Mouse (Mus musculus) embryo, embryonic 9.5 days (tissue): Measurements from ENCODE around the gene Peli1.

ENCODE experiments used
- DNase-seq: peaks from one replicate; pipeline ENCODE4 v3.0.0-alpha.2; 2017; ENCODE audit errors: extremely low spot score

Peli1 gene

DNA sequence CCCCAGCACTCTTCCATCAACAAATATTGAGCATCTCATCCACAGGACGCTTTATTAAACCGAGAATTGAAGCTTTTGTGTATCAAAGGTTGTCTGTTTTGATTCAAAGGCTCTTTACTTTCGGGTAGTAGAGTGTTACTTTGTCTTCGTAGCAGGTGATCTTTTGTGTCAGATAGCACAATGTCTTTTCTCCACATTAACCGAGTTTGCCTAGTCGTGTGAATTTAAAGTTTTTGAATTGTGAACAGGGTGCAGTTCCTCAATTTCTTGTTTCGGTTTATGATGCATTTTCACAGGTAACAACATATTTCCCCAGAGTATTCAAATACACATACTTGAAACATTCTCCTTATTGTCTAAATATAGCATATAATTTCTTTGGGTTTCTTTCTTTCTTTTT, 1.5 kb downstream of the Peli1 start:
- peak; percentile 12 for DNase-seq

DNA sequence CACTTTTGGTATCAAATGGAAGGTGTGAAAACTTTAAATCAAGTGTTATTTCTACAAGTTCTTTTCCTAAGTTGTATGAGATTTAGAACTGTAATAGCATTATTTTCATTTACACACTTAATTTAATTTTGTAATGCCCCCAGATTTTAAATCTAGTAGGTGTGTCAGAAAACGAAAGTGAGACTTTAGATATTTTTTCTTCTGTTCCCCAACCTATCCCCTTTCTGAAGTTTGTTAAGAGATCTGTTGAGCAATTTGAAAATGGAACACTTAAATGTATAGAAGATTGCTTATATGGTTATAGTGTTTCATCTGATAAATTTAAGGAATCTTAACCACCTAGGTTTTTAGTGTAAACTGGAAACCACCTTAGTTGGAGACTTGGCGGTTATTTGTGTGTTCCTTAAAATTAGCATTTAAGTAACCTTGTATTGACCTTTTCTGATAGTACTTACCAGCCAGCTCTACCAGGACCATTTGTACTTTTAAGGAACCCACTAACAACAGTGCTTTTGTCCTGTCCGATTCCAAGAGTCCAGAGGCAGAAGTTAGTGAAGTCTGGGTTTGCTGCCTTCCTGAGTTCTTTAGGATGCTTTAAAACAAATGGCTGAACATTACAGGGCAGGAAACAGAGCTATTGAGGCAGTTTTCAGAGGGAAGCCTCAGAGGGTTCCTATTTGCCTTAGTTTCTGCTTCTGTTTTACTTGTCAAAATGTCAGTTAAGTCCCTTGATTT, 2.2 kb downstream of the Peli1 start:
- DNase-seq = peak; percentile 18

DNA sequence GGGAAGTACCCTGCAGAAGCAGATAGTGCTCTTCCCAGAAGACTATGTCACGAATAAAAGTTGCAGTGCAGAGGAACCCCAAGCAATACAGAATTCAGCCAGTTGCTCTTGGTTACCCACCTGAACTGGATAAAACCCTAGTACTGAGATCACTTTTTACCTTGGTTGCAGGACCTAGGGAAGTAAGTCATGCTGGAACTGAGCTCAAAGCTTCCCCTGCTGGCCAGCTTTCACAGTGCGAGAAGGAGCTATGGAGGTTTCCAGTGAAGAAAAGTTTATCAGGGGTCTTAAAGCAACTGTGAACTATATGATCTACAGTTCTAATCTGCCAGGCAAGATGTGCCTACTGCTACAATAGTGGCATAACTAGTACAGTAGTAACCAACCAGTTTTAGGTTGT, 5.5 kb downstream of the Peli1 start:
- no peak for DNase-seq

DNA sequence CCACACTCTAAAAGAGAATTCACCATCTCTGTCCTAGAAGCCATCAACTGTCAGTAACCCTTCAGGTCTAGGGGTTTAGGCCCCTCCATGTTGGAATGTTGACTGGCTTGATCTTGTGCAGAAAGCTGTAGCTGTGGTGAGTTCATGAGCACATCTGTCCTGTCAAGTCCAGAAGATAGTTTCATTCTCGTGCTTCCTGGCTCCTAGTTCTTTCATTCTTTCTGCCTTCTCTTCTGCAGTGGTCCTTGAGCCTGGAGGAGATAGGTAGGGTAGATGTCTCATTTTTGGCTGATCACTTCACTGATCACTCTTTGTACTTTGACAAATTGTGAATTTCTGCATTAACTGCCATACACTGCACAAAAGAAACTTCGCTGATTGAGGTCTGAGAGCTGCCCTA, 7.4 kb downstream of the Peli1 start:
- DNase-seq = no peak

DNA sequence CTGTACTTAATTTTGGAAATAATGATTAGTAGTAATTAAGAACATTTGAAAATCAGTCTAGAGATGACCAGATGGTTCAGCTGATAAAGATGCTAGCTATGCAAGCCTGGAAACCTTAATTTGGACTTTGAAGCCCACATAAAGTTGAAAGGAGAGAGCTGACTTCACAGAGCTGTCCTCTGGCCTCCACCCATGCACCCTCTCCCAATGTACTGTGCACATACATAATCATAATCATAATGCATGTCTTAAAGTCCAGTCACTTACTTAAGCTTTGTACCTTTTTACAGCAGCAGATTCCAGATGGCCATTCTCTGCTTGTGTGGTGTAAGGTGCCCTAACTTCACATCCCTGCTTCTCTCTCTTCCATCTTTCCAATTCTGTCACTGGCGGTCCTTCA, 9.6 kb downstream of the Peli1 start:
- DNase-seq = no peak

DNA sequence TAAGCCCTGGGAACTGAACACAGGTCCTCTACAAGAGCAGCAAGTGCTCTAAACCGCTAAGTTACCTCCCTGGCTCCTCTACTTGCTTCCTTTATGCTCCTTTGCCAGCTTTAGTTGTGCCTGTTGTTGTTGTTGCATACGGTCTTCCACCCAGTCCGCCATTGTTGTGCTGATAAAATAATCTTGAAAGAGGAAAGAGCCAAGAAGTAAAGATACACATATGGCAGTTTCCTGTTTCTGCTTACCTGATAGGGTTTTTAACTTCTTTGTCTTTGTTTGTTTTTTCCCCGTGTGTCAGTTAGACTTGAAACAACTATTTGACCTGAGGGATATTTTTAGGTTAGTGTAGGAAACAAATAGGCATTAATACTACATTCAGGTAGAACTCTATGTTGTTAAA, 10.2 kb downstream of the Peli1 start:
- DNase-seq = no peak

DNA sequence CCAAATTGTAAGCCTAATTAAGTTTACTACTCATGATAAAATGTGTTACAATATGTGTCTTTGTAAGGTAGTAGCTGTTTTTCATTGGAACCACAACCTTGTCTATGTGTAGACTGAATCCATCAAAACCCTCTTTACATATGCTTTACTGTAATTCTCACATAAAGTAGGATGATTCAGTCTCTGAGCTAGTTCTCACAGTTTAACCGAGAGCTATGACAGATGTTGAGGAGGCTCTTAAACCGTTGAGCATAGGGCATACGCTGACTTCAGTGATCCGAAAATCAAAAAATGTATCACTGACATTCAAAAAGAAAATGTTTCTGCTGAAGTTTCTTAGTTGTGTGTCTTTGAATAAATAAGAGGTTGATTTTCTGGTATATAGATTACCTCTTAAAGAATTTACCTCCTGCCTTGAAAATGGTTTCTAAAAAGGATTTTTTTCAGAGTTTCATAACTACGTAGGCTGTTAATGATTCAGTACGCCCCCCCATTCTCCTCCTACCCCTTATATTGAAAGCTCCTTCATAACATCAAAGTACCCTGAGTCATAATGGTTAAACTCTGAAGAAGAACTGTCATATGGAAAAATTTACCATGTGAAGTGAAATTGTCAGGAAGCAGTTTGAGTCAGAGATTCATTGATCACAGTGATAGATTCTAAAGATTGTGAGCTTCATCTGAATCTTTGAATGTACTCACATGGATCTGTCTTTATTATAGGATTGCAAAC, 11.3 kb downstream of the Peli1 start:
- no peak for DNase-seq

DNA sequence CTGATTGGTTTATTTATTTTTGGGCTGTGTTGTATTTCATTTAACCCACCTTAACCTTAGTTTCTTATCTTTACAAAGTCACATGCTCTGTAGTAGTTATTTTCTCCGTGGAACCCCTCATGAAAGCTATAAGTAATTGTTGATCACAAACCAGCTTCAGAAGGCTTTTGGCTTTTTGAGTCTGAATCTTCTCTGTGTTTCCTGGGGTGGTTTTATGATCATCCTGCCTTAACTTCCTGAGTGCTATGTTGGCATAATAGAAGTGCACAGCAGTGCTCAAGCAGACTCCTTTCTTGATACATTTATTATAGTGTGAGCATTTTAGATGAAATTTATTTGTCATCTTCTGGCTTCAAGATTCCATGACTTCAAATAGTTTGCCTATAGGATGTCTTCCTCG, 12.1 kb downstream of the Peli1 start:
- DNase-seq = no peak

DNA sequence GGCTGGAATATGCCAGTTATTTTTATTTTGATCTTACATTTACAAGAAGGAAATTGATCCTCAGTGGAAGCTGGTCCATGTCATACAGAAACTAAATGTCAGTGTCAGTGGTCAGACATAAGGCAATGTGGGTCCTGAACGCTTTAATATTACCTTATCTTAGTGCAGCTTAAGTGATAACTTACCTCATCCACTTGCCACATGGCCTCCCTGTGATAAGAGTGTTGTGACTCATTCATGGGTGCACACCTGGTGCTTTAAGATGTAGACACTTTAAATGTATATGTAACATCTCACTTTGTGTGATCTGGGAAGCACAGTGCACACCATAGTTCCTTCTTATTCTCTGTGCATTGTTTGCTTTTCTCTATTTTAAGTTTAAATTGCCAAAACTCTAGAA, 14.3 kb downstream of the Peli1 start:
- no peak for DNase-seq

DNA sequence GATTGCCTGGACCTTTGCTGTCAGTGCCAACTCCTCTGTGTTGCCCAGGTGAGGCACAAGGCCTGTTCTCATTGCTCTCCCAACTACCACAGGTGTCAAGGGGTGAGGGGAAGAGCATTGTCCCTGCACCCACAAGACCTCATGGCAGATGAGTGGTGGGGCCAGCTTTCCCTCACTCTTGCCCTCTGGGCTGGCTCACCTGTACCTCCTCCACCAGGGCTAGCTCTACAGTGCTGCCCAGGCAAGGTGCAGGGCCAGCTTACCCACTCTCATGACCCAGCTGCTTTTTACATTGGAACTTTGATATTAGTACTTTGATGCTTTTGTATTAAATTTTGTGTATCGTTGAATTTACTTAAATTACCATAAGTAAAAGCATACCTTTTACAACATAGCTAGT, 16.0 kb downstream of the Peli1 start:
- no peak for DNase-seq

DNA sequence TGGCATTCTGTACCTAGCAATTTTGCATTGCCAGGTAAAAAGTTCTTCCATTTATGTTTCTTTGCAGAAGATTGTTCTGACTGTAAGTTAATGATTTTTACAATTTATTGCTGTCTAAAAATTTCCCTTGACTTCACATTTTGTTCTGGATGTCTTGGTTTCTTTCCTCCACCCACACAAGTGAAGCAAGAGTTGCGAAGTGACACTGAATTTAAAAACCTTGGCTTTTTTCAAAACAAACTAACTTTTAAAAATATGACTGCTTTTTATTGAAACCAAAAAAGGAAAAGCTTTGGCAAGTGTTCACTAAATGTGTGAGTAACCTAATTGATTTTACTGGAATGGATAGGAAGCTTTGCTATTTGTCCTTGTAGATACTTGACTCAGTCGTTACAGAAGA, 18.2 kb downstream of the Peli1 start:
- DNase-seq = no peak

DNA sequence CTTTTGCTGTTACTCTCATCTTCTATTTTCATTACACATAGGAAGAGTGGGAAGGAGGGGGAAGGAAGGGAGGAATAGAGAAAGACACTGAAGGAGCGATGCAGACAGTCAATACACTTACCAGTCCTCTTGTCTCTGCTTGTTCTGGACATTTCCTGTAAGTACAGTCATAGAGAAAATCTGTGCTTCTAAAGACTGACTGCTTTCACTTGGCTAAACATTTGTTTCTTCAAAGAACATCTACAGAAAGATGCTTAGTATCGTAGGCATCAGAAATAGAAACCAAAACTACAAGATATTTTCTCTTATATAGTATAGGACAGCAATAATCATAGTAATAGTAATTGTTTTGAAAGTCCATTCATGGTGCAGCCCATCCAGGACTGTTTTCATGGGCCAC, 23.4 kb downstream of the Peli1 start:
- DNase-seq = no peak

DNA sequence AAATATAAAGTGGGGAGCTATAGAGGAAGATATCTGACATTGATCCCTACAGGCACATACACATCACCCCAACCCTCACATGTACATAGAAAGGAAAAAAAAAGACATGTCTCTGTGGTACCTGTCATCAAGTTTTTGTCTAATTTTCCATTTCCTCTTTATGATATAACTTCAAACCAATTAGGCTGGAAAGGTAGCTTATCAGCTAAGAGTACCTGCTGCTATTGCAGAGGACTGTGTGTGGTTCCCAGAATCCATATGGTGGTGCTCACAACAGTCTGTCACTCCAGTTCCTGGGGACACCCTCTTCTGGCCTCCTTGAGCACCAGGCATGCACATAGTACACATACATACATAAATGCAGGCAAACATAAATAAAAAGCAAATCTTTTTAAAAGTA, 24.7 kb downstream of the Peli1 start:
- DNase-seq = no peak

DNA sequence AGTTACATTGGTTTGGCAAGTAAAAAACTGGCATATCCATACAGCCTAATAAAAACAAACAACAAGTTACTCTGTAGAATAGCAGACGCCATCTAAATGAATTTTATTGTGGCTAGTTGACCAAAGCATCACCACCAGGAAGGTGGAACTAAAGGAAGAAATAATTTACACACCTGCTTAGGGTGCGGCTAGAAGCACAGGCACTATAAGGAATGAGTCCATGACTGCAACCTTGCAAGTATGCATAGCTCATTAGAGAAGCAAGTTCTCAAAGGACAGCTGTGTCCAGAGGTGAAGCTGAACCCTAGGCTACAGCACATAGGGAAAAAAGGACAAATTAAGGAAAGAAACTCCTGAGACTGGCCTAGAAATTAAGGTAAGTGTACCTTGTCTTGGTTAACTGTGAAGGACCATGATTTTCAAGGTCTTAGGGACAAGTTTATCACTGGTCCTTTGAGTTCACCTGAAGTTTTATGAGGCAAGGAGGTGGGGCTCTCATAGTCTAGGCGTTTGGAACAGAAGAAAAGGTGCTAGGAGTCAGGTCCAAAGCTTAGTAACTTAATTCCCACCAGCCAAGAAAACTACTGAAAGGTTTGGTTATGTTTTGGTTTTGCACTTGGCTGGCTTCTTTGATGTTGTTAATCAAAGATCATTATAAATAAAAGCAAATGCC, 25.7 kb downstream of the Peli1 start:
- no peak for DNase-seq

DNA sequence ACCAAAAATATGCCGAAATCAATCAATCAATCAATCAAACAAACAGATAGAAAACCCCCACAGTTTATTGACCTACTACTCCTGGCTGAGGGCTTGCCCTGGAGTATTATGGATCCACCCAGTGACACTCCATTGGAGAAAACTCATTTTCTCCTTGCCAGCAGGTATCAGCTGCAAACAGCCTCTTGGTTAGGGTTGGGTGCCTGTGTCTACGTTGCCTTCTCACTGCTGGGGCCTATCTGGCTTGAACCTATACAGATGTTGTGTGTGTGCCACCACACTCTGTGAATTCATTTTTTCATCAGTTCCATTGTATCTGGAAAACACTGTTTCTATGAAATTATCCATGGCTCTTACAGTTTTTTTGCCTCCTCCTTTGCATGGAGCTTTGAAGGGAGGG, 30.6 kb downstream of the Peli1 start:
- DNase-seq = no peak

DNA sequence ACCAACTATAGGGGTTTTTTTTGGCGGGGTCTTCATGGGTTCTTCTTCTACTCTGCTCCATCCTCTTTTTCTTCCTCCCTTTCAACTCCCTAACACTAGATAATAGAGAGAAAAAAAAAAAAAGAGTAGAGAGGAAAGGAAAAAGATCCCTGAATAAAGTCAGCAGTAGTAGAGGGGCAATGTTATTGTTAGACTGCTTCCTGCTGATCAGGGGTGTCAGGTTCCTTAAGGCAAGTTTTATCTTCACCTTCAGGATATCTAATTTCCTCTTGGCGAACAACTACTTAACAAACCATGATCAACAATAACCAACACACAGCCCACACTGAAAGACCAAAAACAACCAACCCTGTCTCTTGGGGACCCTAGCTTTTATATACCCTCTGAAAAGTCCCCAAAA, 31.3 kb downstream of the Peli1 start:
- no peak for DNase-seq

DNA sequence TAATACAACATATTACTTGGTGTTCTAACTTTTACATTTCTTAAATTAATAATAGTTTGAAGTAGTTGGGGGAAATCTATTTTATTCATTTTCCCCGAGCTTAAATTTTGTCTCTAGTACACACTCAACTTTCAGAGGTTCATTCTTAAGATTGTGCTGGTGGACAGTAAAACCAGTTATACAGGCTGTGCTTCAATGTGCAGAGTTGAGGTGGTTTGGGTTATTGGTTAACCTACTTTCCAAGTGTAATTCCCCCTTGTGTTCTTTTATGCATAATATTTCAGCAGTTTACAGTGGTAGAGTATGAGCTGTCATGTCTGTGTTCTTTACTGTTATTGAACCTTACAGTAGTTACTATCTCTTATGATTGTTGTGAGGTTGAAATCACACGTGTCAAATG, 40.6 kb downstream of the Peli1 start:
- DNase-seq = no peak

DNA sequence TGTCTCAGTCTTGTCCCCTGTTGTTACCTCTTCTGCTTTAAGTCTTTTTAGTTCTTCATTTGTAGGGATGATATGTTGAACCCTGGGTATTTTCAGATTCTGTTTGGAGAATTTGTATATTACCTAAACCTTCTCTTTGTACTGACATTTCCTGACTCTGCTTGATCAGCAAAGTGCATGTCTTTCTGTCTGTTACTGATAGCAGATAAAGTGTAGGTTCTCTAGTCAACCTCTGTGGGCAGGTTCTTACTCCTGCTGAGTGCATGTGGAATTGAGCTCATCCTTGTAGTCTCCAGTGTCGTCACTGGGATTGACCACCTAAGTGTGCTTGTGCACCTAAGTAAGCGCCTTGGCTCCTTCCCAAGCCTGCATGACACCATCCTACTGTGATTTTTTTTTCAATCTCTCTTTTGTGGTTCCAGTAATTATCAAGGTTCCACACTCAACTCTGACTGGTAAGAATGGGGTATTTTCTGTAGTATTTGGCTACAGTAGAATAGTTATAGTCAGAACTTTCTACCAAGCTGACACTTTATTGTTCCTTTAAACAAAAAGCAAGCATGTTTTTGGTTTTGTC, 43.9 kb downstream of the Peli1 start:
- no peak for DNase-seq

DNA sequence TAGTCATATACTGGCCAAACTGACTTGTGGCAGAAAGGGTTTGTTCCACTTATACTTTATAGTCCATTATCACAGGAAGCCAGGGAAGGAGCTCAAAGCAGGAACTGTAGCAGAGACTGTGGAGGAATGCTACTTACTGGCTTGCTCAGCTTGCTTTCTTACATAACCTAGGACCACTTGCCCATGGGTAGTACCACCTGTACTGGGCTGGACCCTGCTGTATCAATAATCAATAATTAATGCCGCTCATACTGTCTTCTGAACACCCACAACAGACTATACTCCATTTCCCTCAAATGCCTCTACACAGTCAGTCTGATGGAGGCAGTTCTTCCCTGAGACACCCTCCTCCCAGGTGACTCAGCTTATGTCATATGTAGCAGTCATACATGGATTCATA, 48.4 kb downstream of the Peli1 start:
- no peak for DNase-seq

DNA sequence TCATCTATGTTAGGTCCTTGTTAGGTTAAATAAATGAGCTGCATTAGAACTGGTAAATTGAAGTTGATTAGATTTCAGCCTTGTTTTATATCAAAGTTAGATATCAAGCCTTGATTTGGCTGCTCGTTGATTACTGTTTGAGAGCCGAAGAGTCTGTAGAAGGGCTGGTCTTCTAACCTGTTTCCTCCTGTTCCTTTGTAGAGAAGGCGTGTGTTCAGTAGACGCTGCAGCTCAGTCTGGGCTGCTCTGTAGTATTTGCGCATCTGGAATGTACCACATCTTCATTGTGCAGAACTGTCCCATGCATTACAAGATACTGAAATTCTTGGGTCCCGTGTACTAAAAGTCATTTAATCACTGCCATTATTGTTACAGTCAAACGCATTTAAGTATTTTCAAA, 50.2 kb downstream of the Peli1 start:
- DNase-seq = no peak

DNA sequence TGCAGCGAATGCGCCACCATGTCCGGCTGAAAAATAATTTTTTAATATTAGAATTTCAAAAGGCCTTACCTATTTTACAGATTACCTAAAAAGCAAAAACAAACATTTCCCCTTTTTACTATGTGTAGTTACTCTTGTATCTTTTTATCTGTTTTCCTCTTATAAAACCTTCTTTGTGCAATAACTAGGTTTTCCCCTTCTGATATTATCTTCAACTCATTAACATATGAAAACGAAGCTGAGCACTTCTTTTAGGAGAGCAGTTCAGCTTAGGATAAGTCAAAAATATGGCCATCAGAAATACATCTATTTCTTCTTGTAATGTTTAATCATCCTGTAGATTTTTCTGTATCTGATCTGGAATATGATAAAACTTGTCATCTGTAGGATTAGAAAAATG, 50.7 kb downstream of the Peli1 start:
- DNase-seq = no peak

DNA sequence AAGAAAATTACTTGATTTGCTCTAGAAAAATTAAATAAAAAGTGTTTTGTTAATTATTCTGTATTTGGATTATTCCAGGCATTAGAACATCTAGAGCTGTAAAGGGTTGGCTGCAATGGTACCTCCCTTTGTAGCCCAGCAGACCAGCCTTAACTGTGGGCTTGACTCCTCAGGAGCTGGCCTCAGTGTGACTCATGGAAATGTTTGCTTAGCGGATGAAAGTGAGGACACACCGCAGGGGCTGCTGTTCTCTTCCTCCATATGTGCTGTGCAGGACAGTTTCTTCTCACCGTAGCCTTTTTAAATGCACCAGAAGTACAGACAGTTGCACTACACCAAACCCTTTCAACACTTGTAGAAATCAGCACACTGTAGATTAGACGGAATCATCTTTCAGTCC, 58.4 kb downstream of the Peli1 start:
- no peak for DNase-seq

DNA sequence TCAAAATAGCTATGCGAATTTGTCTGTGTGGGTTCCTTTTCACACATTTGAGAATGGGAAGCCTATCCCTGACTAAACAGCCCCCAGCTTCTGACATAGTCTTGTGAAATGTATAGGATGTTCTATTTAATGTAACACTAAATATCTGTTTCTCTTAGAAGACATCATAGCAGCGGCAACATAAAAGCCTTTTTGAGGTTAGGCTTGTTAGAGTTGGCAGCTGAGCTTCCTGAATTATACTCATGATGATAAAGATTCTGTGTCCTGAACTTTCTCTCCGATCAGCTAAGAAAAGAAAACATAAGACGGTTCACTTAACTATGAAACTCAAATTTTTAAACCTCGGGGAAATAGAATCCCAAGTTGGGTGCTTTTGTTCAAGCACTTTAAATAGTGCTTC, 59.2 kb downstream of the Peli1 start:
- no peak for DNase-seq
